ENCODE assay signal across 19 mouse cellular contexts in genomic region chr2:60375608-60376107, GRCm38 (mm10).
"Had no signal": no experiment of that assay in that cellular context is flagged by ENCODE, and none has a peak within 500 bp of the region (broad histone marks: within the 10 kb centered on the region; RNA-seq: fewer than 3 reads in every experiment).

No protein-coding gene starts in this region.

- H3K27ac ChIP-seq: kidney, embryonic 15.5 days; left cerebral cortex, adult 2 months; liver, embryonic 14.5 days; macrophage; midbrain, embryonic 12.5 days; midbrain, embryonic 15.5 days; neural tube, embryonic 12.5 days; neural tube, embryonic 15.5 days had no signal

- H3K9ac ChIP-seq: kidney, embryonic 15.5 days; liver, embryonic 14.5 days; liver, postnatal 0 days; lung, embryonic 14.5 days; midbrain, embryonic 12.5 days; midbrain, embryonic 15.5 days; neural tube, embryonic 12.5 days; neural tube, embryonic 15.5 days had no signal

- H3K4me1 ChIP-seq: kidney, embryonic 15.5 days; midbrain, embryonic 12.5 days; midbrain, embryonic 15.5 days; neural tube, embryonic 12.5 days; neural tube, embryonic 15.5 days had no signal

- DNase-seq: kidney, adult 2 months; kidney, postnatal 10 days; kidney, postnatal 36 days; layer of hippocampus, postnatal 36 days; liver, postnatal 0 days; lung, embryonic 14.5 days; right cerebral cortex, adult 18-20 months; right cerebral cortex, postnatal 14 days; thymus, postnatal 25 days had no signal

- H3K4me2 ChIP-seq: kidney, embryonic 15.5 days; liver, embryonic 11.5 days; lung, embryonic 14.5 days; midbrain, embryonic 12.5 days; midbrain, embryonic 15.5 days; neural tube, embryonic 12.5 days; neural tube, embryonic 15.5 days had no signal

- H3K9me3 ChIP-seq: kidney, embryonic 15.5 days; midbrain, embryonic 12.5 days; midbrain, embryonic 15.5 days; neural tube, embryonic 12.5 days; neural tube, embryonic 15.5 days had no signal

- H3K36me3 ChIP-seq: kidney, embryonic 15.5 days; midbrain, embryonic 12.5 days; midbrain, embryonic 15.5 days; neural tube, embryonic 12.5 days; neural tube, embryonic 15.5 days had no signal

- H3K4me3 ChIP-seq: kidney, embryonic 15.5 days; left cerebral cortex, adult 2 months; midbrain, embryonic 12.5 days; midbrain, embryonic 15.5 days; neural tube, embryonic 12.5 days; neural tube, embryonic 15.5 days had no signal

- ATAC-seq: liver, postnatal 0 days; lung, postnatal 0 days; midbrain, embryonic 15.5 days had no signal

- H3K27me3 ChIP-seq: kidney, embryonic 15.5 days; midbrain, embryonic 12.5 days; midbrain, embryonic 15.5 days; neural tube, embryonic 12.5 days; neural tube, embryonic 15.5 days had no signal
